Mouse (Mus musculus) gastrocnemius, adult 8-10 months (tissue): Measurements from ENCODE around the gene Rtn4rl1. TPM values are rescaled to one million over a fixed set of nuclear protein-coding genes. Genes with fewer than 3 reads are reported as not detected.
"Not testable (repeated sequence)": the region's sequence is repeated elsewhere in the genome, so short reads cannot be mapped to it uniquely, and the experiment has no call there.

Experiments used
- DNase-seq, 2 experiments: peaks; one replicate each; pipeline ENCODE4 v3.0.0; 2022; ENCODE audit warnings: low spot score in 2 of 2
- total RNA-seq, 4 experiments: library from RNA; stranded (reverse); gene quantifications; 2 replicates each; pipeline ENCODE4 v1.2.4; 2022

The Rtn4rl1 gene
- total RNA-seq, 4 experiments from 2014 or later: 0.63 to 1.3 (median 0.94) TPM

GRCm38 (mm10) chr11:75270985-75271434, 77.4 kb downstream of the Rtn4rl1 start:
- peak; percentile 49 to 65 for DNase-seq

- no peak for DNase-seq
Observed at GRCm38 (mm10) chr11:75273466-75273865, 79.9 kb downstream of the Rtn4rl1 start.

GRCm38 (mm10) chr11:75275035-75275434, 81.5 kb downstream of the Rtn4rl1 start:
- no peak for DNase-seq

- no peak for DNase-seq
Observed at GRCm38 (mm10) chr11:75278115-75278514, 84.5 kb downstream of the Rtn4rl1 start.

GRCm38 (mm10) chr11:75279013-75279341, 85.4 kb downstream of the Rtn4rl1 start:
- no peak for DNase-seq

- DNase-seq: no peak
Observed at GRCm38 (mm10) chr11:75279342-75280065, 85.9 kb downstream of the Rtn4rl1 start.

GRCm38 (mm10) chr11:75280066-75280410, 86.5 kb downstream of the Rtn4rl1 start:
- DNase-seq: no peak

- DNase-seq: no peak
Observed at GRCm38 (mm10) chr11:75280435-75281001, 86.9 kb downstream of the Rtn4rl1 start.

GRCm38 (mm10) chr11:75281380-75282256, 88.0 kb downstream of the Rtn4rl1 start:
- DNase-seq: no peak

GRCm38 (mm10) chr11:75282496-75283120, 89.0 kb downstream of the Rtn4rl1 start:
- no peak for DNase-seq

- not testable (repeated sequence) for DNase-seq
Observed at GRCm38 (mm10) chr11:75283784-75284183, 90.2 kb downstream of the Rtn4rl1 start.

- DNase-seq: no peak
Observed at GRCm38 (mm10) chr11:75285893-75286467, 92.4 kb downstream of the Rtn4rl1 start.

GRCm38 (mm10) chr11:75286868-75287267, 93.3 kb downstream of the Rtn4rl1 start:
- no peak for DNase-seq

- DNase-seq: no peak
Observed at GRCm38 (mm10) chr11:75287940-75288339, 94.4 kb downstream of the Rtn4rl1 start.

- no peak for DNase-seq
Observed at GRCm38 (mm10) chr11:75288517-75288916, 94.9 kb downstream of the Rtn4rl1 start.

- no peak for DNase-seq
Observed at GRCm38 (mm10) chr11:75289120-75289519, 95.5 kb downstream of the Rtn4rl1 start.

- peak; percentile 69 to 78 for DNase-seq
Observed at GRCm38 (mm10) chr11:75290566-75291271, 97.1 kb downstream of the Rtn4rl1 start.

GRCm38 (mm10) chr11:75291389-75292215, 98.0 kb downstream of the Rtn4rl1 start:
- no peak for DNase-seq

- no peak for DNase-seq
Observed at GRCm38 (mm10) chr11:75292281-75292680, 98.7 kb downstream of the Rtn4rl1 start.

- DNase-seq: no peak
Observed at GRCm38 (mm10) chr11:75293852-75294361, 100.3 kb downstream of the Rtn4rl1 start.
